Mouse (Mus musculus) cerebellum, adult 18-20 months (tissue): ENCODE results near the gene Cyp39a1.

ENCODE experiments used
- DNase-seq, 2 experiments: peaks; one replicate each; pipeline ENCODE4 v3.0.0; 2021

Cyp39a1 gene

DNA sequence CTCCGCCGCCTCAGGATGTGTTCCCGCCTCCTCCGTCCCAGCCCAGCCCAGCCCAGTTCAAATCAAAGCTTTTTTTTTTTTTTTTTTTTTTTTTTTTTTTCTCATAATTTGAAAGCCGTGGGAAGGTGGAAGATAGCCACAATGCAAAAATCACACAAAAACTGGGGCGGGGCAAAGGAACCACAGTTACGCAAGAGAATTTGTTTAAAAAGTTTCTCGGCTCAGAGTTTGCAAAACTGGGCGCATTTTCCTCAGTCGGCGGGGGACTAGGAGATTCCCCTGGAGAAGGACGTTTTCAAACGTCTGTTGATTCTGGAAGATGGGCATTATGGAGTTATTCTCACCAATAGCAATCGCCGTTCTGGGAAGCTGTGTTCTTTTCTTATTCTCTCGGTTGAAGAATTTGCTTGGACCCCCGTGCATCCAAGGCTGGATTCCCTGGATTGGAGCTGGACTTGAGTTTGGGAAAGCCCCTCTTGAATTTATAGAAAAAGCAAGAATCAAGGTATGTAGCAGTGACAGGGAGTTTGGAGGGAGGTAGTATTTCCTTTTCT lies at the start of gene Cyp39a1:
TSS of gene Cyp39a1 (plus strand) at position 136 of the 554 bp plus-strand sequence.
- DNase-seq: no peak

DNA sequence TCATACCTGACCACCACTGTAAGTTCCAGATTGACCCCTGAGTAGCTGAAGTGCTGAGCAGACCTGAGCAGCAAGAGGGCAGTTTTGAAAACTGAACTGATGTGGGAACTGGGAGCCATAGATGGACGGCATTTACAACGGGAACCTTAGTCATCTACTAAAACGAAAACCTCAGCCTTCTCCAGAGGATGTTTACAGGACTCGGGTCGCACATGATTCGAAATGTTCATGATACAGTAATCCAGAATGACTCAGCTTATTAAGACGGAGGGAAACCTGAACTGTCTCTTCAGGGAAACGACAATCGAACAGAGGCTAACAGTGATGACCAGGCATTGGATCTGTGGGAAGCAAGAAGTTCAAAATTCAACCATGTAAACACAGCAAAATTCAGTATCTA lies 48.1 kb upstream of the Cyp39a1 start:
- DNase-seq: no peak

DNA sequence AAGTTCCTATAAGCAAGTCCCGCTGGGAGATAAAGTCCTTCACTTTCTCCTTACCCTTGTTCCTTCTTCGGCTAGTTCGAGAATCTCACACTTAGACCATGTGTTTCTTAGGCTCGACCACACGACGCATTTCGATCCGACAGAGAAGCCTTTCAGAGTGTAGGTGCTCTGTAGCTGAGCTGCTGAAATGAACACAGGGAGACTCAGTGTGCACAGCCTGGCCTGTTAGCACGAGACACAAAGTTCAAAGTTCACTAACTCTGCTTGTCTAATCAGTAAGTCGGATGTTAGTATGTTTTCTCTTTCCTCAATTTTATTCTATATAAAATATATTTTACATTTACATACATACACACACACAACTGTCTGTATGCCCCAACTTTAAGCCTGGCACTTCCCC lies 45.1 kb upstream of the Cyp39a1 start:
- DNase-seq: no peak

DNA sequence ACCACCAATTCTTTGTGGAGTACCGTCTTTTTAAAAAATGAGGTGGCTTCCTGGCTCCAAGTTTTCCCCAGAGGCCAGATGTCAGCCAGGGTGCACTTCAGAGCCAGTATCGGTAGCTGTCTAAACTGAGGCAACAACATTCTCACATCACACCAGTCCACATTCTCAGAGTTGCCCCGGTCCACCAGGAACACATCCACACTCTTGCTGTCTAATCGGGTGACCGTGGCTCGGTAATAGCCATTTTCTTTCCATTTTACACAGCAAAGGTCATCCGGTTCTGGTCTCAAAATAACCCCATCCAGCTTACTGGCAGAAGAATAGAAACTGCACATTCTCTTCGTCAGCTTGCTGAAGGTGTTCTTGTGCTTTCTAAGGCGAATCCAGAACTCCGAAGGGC lies 39.0 kb upstream of the Cyp39a1 start:
- no peak for DNase-seq

DNA sequence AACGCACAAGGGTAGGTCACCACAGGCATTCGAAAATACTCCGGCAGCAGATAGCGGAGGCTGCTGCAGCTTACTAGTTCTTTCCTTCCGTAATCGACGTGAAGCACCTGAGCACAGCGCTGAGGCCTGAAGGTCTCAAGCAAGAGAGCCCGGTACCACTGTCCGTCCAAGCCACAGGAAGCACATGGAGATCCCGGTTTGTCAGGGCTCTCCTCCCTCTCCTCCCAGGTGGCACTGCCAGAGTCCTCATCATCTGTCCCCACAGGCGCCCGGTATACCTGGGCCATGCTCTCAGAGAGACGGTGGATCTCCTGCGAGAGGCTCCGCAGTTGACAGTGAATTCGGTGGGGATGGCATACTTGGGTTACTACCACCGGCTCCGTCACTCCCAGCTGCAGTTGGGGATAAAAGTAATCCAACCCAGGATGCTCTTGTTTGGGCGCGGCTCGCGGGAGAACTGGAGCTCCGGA lies 38.2 kb upstream of the Cyp39a1 start:
- DNase-seq: no peak

DNA sequence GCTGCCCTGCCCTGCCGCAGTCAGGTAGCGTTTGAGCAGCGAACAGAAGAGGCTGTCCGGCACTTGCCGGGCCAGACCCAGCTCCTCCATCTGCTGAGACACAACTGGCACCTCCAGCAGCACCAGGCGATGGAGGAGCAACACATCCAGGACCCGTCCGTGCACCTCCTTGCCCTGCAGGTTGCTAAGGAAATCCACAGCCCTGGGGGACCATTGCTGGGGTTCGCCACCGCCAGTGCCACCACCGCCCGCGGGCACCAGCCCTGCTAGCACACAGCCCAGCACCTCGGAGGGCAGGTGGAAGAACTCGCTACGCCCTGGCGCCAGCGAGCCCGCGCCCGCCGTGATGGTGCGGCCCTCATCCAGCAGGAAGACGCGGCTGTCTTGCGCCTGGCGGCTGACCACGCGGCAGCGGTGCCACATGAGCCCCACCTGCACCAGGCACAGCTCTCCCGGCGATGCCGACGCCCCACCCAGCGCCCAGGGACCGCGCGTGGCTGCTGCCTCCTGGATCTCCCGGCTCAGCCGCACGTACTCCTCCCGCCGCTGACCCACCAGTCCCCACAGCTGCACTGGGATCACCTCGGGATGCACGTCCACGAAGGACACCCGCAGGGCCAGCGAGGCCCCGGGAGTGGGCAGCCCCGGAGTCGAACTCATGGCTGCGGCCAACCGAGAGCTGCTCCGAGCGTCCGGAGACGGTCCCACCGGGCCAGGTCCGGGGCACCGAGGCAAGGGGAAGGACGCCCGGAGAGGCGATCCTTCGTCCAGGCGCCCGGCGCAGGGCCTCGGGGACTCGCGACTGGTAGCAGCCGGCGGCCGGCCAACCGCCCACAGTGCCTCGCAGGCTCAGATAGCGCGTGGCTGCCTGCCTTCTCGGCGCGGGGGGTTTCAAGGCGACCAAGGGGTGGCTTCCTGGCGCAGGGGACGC lies 37.5 kb upstream of the Cyp39a1 start, which contains the start of gene Tdrd6:
TSS of gene Tdrd6 (minus strand) at position 804 of the 931 bp plus-strand sequence.
- DNase-seq: no peak

DNA sequence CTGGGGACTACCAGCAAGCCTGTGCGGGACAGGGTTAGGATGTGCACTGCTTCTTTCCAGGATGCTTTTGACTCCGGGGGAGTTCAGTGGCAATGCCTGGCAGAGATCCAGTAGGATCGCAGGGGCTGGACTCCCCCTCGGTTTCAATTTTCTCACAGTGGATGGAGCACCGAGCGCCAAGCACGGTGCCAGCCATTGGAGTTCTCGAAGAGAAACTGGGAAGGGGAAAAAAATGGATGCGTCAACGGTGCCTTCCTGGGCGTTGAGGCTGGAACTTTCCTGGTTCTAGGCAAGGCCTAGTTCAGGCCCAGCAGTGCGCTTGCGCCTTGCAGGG lies 36.8 kb upstream of the Cyp39a1 start:
- DNase-seq: no peak

DNA sequence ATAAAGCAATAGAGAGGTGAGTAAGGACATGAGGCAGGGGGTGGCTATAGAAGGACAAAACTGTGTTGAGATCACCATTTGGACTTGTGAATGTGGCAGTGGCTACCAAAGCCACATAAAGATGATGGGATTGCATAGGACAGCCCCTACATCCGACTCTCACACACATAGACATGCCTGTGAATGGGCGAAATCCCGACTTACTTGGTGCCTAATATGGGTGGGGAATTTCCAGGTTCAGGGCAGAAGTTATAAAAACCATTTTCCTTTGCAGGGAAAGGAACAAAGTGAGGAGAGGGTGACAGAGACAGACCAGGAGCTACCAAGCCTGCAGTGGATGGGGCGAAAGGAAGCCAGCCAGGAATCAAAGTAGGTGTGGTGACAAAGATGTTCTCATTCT lies 30.1 kb upstream of the Cyp39a1 start:
- DNase-seq: no peak

DNA sequence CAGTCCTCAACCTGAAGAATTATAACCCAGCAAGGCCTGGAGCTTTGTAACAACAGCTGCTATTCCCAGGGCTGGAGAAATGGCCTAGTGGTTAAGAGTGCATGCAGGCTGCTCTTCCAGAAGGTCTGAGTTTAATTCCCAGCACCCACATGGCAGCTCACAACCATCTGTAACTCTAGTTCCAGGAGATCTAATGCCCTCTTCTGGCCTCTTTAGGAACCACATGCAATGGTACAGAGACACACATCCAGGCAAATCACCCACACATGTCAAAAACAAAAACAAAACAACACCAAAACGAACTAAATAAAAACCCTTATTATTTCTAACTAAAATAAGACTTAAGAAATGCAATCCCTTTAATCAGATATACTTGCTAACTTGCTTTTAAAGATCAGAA lies 26.4 kb upstream of the Cyp39a1 start:
- DNase-seq: no peak

DNA sequence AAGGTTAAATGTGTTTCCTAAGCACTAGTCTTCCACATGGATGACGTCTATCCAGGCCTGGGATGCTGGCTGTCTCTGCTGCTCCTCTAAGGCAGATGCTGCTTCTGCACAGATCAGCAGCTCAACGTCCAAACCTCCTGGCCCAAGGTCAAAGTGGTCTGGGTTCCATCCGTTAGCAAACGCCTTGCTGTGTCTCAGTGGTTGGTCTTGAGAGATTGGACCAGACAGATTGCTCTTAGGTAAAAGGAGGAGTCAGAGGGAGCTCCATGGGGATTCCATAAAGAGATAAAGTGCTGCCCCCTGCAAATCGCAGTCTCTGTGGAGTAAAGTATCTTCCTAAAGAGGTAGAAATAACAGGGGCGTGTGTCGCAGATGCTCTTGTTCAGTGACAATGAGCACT lies 24.0 kb upstream of the Cyp39a1 start:
- no peak for DNase-seq

DNA sequence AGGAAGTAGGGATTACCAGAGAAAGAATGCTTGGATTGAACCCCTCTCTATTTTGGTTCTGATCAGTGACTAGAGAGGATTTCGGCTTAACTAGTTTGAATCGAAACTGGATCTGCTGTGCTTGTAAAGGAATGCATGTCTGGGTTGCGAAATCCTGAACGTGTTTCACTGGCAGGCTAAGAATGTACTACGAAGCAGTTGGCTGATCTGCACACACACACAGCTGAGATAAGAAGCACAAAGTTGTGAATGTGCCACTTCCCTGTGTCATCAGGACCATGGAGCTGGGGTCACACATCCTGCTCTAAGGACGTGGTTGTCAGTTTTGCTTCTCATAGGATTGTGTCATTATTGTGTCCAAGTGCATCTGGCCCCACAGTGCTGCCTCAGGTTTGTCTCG lies 22.9 kb upstream of the Cyp39a1 start:
- no peak for DNase-seq

DNA sequence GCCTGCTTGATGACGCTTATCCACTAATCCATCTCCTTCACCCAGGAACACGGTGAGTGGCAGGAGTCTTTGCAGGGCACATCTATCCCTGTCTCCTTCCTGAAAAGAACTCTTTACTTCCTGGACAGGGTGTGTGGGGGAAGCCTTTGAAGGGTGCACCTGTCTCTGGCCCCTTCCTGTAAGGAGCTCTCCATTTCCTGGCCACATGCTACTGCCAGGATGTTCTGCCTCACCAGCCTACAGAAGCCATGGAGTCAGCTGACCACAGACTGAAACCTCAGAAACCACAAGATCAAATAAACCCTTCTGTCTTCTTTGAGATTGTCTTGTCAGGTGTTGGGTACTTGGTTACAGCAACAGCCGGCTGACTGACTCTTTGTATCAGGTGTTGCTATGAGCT lies 22.1 kb upstream of the Cyp39a1 start:
- no peak for DNase-seq

DNA sequence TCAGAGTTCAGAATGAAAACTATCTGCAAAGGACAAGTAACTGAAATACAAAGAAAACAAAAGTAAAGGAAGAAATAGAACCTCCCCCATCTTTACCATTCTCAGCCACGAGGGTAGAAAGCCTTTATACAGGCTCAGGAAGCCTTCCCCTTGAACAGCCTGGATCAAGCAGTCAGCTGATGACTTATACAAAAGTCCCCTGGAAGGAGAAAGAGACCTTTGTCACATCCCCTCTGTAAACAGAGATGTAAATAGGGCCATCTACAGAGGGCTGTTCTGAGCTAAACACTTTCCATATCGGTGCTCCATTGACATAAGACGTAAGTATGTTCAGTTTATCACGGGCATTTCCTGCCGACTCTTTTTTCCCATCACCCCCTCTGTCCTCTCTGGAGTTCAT lies 20.3 kb upstream of the Cyp39a1 start:
- DNase-seq: no peak

DNA sequence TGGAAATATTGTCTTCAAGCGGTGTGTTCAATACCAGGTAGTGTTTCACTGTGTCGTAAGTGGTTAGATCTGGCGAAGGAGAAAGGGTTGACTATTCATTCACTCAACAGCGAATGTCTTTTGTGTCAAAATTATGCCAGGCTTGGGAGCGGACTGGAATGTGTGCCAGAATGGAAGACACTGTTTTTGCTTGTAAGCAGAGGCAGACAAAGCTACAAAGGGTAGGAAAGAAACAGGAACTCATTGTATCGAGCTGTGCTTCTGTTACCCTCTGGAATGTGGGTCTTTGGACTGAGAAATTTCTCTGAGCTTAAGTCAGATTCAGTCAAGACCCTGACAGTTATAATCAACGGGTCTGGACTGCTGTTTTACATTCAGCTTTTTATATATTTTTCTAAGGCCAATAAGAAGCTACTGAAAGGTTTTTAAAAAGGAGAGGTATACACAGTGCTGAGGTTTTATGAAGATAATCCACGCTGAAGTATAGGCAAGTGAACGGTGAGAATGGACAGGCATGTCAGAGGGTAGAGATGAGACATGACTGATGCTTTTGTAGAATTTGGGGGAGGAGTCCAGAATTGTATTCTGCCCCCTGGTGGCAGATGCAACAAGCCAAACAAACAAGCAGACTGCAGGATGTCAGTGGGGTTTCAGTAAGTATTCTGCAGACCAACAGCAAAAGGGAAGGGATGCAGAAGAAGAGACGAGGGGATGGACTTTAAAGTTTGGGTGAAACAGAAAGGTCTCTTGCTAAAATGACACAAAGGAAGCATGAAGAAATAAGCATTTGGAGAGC lies 17.4 kb upstream of the Cyp39a1 start:
- peak in 1 of 2 experiments; percentile 19 for DNase-seq

DNA sequence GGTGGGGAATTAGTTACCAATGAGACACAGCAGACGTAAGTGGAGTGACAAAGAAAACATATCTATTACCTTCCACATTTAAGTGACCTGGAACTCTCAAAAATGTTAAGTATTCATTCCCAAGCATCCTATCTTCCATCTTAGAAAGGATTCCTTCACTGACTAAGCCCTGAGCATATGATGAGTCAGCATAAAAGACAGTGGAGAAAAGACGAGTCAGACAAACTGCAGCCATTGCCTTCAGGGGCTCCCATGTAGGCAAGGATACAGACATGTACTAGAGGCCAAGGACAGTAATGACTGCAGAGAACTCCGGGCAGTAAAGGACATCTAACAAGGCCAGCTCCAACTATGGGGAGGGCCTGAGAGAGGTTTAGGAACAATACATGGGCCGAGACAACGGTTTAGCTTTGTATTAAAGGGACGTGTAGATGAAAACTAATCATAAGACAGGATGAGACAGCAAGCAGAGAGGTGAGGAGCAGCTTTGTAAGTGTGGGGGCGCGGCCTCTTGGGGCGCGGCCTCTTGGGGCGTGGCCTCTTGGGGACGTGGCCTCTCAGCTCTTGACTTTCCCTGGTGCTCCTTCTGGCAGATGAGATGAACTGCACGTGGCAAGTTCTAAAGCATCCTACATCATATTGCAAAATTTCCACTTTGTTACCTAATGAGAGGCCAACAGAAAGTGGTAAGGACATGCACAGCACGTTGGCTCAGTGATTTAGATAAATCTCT lies 15.7 kb upstream of the Cyp39a1 start:
- DNase-seq: no peak

DNA sequence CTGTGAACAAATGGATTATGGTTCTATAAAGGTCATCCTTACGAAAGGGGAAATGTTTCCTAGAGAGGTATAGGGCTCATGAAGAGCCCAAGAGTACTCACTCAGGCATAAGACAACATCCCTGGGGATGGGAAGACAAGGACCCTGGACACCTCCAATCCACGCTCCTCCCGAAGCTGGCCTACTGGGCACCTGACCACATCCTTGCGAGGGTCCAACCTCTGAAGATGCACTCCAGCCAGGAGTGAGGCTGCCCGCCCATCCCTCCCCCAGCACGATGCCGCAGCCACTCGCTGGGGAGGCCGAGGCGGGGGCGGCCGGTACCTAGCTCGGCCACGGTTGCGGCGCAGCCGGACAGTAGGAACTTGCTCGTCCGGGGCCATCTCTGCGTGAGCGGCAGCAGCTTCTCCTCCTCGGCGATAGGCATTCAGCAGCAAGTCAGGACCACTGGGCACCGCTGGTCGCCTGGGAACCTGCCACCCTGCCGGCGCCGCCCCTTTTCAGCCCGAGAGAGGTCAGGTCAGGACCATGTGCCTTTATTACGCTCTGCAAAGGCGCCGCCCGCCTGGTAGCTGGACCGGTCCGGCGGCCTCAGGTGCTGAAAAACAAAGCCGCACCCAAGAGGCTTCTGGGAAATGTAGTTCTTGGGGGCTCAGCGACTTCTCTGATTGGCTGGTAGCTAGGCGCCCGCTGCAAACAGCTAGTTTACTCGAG lies 492 bp upstream of the Cyp39a1 start, which contains the start of gene Slc25a27:
TSS of gene Slc25a27 (minus strand) at position 639 of the 714 bp plus-strand sequence.
- peak; percentile 90 to 97 for DNase-seq

DNA sequence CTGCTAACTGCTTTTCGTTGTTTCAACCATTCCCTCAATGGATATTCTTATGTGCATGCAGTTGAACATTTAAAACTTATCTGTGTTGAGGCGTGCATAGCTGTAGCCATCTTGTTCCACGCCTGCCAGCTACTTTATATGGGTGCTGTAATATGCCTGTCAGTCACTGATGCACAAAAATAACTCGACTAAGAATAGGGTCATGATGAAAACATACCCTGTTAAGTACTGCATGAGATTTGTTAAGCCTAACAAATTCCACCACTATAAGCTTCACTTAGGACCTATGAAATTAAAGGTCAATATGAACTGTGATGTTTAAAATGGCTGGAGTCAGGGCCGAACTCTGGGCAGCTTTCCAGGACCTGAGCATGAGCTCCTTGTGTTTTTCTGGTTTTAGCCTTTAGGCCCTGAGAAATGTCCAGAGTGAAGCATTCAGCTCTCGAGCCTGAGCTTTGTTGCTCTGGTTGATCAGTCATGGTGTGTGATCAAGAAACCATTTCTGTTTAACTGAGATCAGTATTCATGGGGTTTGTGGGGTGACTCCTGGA lies 2.0 kb downstream of the Cyp39a1 start:
- no peak for DNase-seq

DNA sequence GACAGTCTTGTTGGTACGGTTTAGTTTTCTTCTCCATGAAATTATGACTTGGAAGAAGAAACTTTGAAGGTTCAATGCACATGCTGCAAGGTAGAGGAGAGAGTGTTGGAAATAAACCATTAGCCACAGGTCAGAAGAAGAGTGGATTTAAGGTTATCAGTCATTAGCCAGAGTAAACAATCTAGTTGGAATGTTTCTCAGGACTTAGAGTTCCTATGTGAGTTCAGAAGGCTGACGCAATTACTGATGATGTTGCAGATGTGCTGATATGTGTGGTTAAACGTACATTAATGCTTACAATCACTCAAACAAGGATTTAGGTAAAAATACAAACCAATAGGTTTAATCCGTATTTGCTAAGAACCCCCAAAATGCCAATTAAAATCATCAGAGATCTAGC lies 4.7 kb downstream of the Cyp39a1 start:
- DNase-seq: no peak

DNA sequence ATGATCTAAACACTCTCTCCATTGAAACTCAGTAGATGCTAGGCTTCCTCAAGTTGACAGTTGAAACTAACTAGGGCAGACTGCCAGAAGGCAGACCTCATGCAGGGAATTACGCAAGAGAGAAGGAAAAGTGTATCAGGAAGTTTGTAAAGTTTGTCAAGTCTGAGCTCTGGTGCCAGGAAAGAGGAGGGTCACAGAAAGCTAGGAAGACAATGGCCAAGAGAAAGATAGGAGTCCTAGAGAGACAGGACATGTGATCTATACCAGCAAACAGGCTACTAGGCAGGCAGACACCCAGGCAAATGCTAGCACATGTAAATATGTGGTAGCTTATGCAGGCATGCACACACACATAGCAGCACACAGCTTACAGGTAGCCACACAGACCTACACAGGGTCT lies 8.0 kb downstream of the Cyp39a1 start:
- DNase-seq: no peak

DNA sequence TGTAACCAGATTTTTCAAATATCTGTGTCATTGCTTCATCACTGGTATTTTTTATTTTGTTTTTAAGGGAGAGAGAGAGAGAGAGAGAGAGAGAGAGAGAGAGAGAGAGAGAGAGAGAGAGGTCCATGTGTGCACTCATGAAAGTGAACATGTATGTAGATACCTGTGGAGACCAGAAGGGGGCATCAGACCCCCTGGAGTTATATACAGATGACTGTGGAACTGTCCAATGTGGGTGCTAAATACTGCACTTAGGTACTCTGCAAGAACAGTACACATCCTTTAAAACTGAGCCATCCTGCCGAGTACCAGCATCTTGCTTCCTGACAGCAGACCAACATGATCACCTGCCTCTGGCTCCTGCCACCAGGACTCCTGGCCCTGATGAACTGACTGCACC lies 9.0 kb downstream of the Cyp39a1 start:
- no peak for DNase-seq

DNA sequence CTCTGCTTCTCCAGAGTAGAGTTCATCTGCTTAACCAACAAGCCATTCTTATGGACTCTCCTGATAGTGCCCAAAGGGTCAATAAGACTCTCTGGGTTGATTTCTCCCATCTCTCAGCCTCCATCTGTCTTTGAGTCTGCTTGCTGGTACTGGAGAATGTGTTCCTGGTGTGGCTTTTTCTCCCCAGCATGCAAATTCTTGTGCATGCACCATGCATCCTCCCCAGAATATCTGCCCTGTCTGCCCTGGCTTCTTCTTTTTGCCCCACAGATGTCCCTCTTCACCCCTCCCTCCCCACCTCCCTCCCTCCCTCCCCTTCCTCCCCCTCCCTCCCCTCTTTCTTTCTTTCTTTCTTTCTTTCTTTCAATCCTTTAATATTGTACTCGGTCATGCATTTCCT lies 10.1 kb downstream of the Cyp39a1 start:
- no peak for DNase-seq

DNA sequence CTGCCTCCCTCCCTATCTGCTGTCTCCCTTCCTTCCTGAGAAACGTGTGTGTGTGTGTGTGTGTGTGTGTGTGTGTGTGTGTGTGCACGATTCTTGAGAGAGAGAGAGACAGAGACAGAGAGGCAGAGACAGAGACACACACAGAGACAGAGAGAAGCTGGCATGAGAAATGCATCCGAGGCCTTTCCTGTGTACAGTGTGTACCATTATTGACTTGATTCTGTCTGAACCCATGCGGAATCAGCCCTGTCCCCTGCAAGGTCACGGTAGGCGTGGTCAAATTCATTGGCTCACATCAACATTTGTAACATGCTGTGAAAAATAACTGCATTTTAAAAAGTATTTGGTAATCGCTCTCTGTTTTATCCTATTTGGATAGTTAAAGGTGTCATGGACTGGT lies 16.9 kb downstream of the Cyp39a1 start:
- no peak for DNase-seq
